Mouse (Mus musculus): ENCODE results near the gene Mmp25. TPM values are rescaled to one million over a fixed set of nuclear protein-coding genes. Genes with fewer than 3 reads are reported as not detected.
A peak's percentile ranks its signal among the peaks of the same experiment; 100 is the strongest.

Gene Mmp25
- total and polyA plus RNA-seq, 2 experiments from 2014 or later, result 0.66 to 1.0 TPM

DNA sequence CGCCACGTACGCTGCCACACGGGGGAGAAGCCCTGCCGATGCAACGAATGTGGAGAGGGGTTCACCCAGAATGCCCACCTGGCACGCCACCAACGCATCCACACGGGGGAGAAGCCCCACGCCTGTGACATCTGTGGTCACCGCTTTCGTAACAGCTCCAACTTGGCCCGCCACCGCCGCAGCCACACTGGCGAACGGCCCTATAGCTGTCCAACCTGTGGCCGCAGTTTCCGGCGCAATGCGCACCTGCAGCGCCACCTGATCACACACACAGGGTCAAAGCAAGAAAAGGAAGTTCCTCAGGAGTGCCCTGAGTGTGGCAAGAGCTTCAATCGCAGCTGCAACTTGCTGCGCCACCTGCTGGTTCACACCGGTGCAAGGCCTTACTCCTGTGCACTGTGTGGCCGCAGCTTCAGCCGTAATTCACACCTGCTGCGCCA, 34.7 kb downstream of the Mmp25 start:
- H3K4me1 ChIP-seq (ENCODE audit: insufficient read depth, low read length), result no peaks in the 10 kb centered on the region
- H3K9ac ChIP-seq (replicated peaks; ENCODE audit: low read length, poor library complexity, severe bottlenecking), result no peak overlapping the region
- H3K4me3 ChIP-seq (ENCODE audit: low read depth, low read length), result no peak overlapping the region
- DNase-seq (ENCODE audit: low spot score) (no peak), ATAC-seq (ENCODE audit: low FRiP score) (no peak; the same call in 1 of the 2 replicates)
- no peaks in the 10 kb centered on the region for H3K9me3 ChIP-seq (ENCODE audit: low read length)
- no peak overlapping the region for H3K4me2 ChIP-seq (ENCODE audit: low read depth, low read length, poor library complexity, severe bottlenecking)
- TF ChIP-seq CTCF (IDR thresholded peaks at IDR 0.05), result peak; percentile 66
- no peaks in the 10 kb centered on the region for H3K36me3 ChIP-seq (ENCODE audit: insufficient read depth, low read length)
- 90% methylated on average over 28 of the region's 28 CpGs for WGBS
- no peak overlapping the region for H3K27ac ChIP-seq (ENCODE audit: low read depth, low read length)
- H3K27me3 ChIP-seq (ENCODE audit: insufficient read depth, low read length), result no peaks in the 10 kb centered on the region

DNA sequence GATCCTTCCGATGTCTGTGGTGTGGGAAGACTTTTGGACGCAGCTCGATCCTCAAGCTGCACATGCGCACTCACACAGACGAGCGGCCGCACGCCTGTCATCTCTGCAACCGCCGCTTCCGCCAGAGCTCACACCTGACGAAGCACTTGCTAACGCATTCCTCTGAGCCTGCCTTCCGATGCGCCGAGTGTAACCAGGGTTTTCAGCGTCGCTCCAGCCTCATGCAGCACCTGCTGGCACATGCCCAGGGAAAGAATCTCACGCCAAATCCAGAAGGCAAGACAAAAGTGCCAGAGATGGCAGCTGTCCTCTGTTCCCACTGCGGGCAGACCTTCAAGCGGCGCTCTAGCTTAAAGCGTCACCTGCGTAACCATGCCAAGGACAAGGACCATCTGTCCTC, 35.5 kb downstream of the Mmp25 start:
- Histone ChIP-seq H3K4me2 (ENCODE audit: low read depth, low read length, poor library complexity, severe bottlenecking) (no peak overlapping the region), H3K27ac (ENCODE audit: low read depth, low read length) (no peak overlapping the region), H3K9ac (replicated peaks; ENCODE audit: low read length, poor library complexity, severe bottlenecking) (no peak overlapping the region), H3K27me3 (ENCODE audit: insufficient read depth, low read length) (no peaks in the 10 kb centered on the region), H3K9me3 (ENCODE audit: low read length) (no peaks in the 10 kb centered on the region), H3K36me3 (ENCODE audit: insufficient read depth, low read length) (no peaks in the 10 kb centered on the region), H3K4me1 (ENCODE audit: insufficient read depth, low read length) (no peaks in the 10 kb centered on the region), H3K4me3 (ENCODE audit: low read depth, low read length) (no peak overlapping the region)
- no peak for ATAC-seq (ENCODE audit: low FRiP score)
- TF ChIP-seq CTCF (IDR thresholded peaks at IDR 0.05), result no peak
- 95% methylated on average over 24 of the region's 24 CpGs for WGBS
- DNase-seq (ENCODE audit: low spot score), result peak; percentile 26

DNA sequence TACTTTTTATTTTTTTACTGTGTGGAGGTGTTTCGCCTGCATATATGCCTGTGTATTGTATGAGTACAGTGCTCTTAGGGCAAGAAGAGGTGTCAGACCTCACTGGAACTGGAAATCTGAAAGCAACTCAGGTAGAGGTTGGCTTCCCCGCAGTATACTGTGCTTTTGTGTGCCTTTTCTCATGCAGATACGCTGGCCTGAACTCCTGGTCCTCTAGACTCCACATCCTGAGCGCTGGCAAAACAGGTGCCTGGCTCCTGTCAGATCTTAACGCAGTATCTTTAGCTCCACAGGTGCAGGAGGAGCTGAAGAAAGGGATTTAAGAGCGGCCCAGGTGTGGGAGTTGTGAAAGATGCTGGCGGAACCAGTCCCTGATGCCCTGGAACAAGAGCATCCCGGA, 39.9 kb downstream of the Mmp25 start:
- no peak for DNase-seq (ENCODE audit: low spot score)
- H3K27me3 ChIP-seq (ENCODE audit: insufficient read depth, low read length), result no peaks in the 10 kb centered on the region
- ATAC-seq (ENCODE audit: low FRiP score), result no peak
- H3K27ac ChIP-seq (ENCODE audit: low read depth, low read length), result no peak overlapping the region
- H3K9me3 ChIP-seq (ENCODE audit: low read length), result no peaks in the 10 kb centered on the region
- no peaks in the 10 kb centered on the region for H3K4me1 ChIP-seq (ENCODE audit: insufficient read depth, low read length)
- H3K9ac ChIP-seq (replicated peaks; ENCODE audit: low read length, poor library complexity, severe bottlenecking), result no peak overlapping the region
- no peak overlapping the region for H3K4me3 ChIP-seq (ENCODE audit: low read depth, low read length)
- H3K4me2 ChIP-seq (ENCODE audit: low read depth, low read length, poor library complexity, severe bottlenecking), result no peak overlapping the region
- no peaks in the 10 kb centered on the region for H3K36me3 ChIP-seq (ENCODE audit: insufficient read depth, low read length)
- WGBS, result 84% methylated on average over 8 of the region's 8 CpGs
- TF ChIP-seq CTCF (IDR thresholded peaks at IDR 0.05), result no peak

- 74% methylated on average over 7 of the region's 7 CpGs for whole genome bisulfite sequencing
- no peak for ATAC-seq (ENCODE audit: low FRiP score)
These were observed 40.7 kb downstream of the Mmp25 start for GRCm38 (mm10) chr17:23604394-23604793.

GRCm38 (mm10) chr17:23603542-23603941, 41.5 kb downstream of the Mmp25 start:
- Histone ChIP-seq H3K27me3 (ENCODE audit: insufficient read depth, low read length) (no peaks in the 10 kb centered on the region), H3K4me3 (ENCODE audit: low read depth, low read length) (no peak overlapping the region), H3K4me2 (ENCODE audit: low read depth, low read length, poor library complexity, severe bottlenecking) (no peak overlapping the region), H3K9me3 (ENCODE audit: low read length) (no peaks in the 10 kb centered on the region), H3K9ac (replicated peaks; ENCODE audit: low read length, poor library complexity, severe bottlenecking) (no peak overlapping the region), H3K27ac (ENCODE audit: low read depth, low read length) (no peak overlapping the region), H3K4me1 (ENCODE audit: insufficient read depth, low read length) (no peaks in the 10 kb centered on the region), H3K36me3 (ENCODE audit: insufficient read depth, low read length) (no peaks in the 10 kb centered on the region)
- DNase-seq (ENCODE audit: low spot score), result peak; percentile 34
- ATAC-seq (ENCODE audit: low FRiP score), result no peak
- 69% methylated on average over 2 of the region's 2 CpGs for WGBS
- peak; percentile 63 for TF ChIP-seq CTCF (IDR thresholded peaks at IDR 0.05)

More at GRCm38 (mm10) chr17:23604394-23604793, 40.7 kb downstream of the Mmp25 start:
- no peak overlapping the region for H3K4me3 ChIP-seq (ENCODE audit: low read depth, low read length)
- no peak overlapping the region for H3K9ac ChIP-seq (replicated peaks; ENCODE audit: low read length, poor library complexity, severe bottlenecking)
- no peaks in the 10 kb centered on the region for H3K4me1 ChIP-seq (ENCODE audit: insufficient read depth, low read length)
- H3K9me3 ChIP-seq (ENCODE audit: low read length), result no peaks in the 10 kb centered on the region
- H3K27ac ChIP-seq (ENCODE audit: low read depth, low read length), result no peak overlapping the region
- no peak overlapping the region for H3K4me2 ChIP-seq (ENCODE audit: low read depth, low read length, poor library complexity, severe bottlenecking)
- no peak for DNase-seq (ENCODE audit: low spot score)
- no peaks in the 10 kb centered on the region for H3K36me3 ChIP-seq (ENCODE audit: insufficient read depth, low read length)
- TF ChIP-seq CTCF (IDR thresholded peaks at IDR 0.05), result no peak
- no peaks in the 10 kb centered on the region for H3K27me3 ChIP-seq (ENCODE audit: insufficient read depth, low read length)

- H3K27ac ChIP-seq (ENCODE audit: low read depth, low read length), result no peak overlapping the region
- H3K4me2 ChIP-seq (ENCODE audit: low read depth, low read length, poor library complexity, severe bottlenecking), result no peak overlapping the region
- no peaks in the 10 kb centered on the region for H3K27me3 ChIP-seq (ENCODE audit: insufficient read depth, low read length)
- no peak overlapping the region for H3K4me3 ChIP-seq (ENCODE audit: low read depth, low read length)
- no peaks in the 10 kb centered on the region for H3K9me3 ChIP-seq (ENCODE audit: low read length)
- no peaks in the 10 kb centered on the region for H3K4me1 ChIP-seq (ENCODE audit: insufficient read depth, low read length)
- DNase-seq (ENCODE audit: low spot score) (no peak), ATAC-seq (ENCODE audit: low FRiP score) (no peak)
- H3K36me3 ChIP-seq (ENCODE audit: insufficient read depth, low read length), result no peaks in the 10 kb centered on the region
- 15% methylated on average over 8 of the region's 8 CpGs for WGBS
- no peak overlapping the region for H3K9ac ChIP-seq (replicated peaks; ENCODE audit: low read length, poor library complexity, severe bottlenecking)
- no peak for TF ChIP-seq CTCF (IDR thresholded peaks at IDR 0.05)
These were observed 42.0 kb downstream of the Mmp25 start for GRCm38 (mm10) chr17:23603077-23603476.
